Mouse (Mus musculus): ENCODE data around the gene Olfr1188. TPM values are rescaled to one million over a fixed set of nuclear protein-coding genes. Genes with fewer than 3 reads are reported as not detected.
"Not testable (repeated sequence)": the region's sequence is repeated elsewhere in the genome, so short reads cannot be mapped to it uniquely, and the experiment has no call there.

The Olfr1188 gene
- not detected in 2 replicates for polyA plus RNA-seq (2015; fragmentation: Nextera tagmentation; extraction: Ambion mirVana)

DNA sequence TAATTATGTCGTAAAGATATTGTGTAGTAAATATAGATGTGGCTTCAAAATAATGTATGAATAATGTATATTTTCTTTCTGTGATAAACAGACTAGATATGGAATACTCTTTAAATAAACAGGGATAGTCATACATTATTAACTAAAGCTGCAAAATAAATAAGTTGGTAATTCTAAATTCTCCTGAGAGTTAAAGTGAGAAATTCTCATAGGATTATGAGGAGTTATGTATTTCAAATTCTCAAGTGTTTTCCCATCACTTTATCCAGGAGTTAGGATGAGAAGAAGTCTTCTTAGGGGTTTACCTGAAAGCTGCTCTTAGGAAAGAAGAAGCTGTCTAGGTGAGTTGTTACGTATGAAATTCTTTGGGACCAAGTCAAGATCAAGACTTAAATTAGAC lies at the start of gene Olfr1188:
Gene Olfr1188, plus strand, starts transcription at position 301 of the 400 bp plus-strand sequence.
- no peak for ATAC-seq (replicated peaks; ENCODE audit: low FRiP score)
- H3K27me3 ChIP-seq, result no peaks in the 10 kb centered on the region
- H3K4me3 ChIP-seq (replicated peaks), result no peak within 1 kb of the TSS
- H3K4me2 ChIP-seq, result no peak within 1 kb of the TSS
- H3K4me1 ChIP-seq, result no peaks in the 10 kb centered on the region
- no peak within 1 kb of the TSS for H3K27ac ChIP-seq
- no peaks in the 10 kb centered on the region for H3K36me3 ChIP-seq
- no peaks in the 10 kb centered on the region for H3K9me3 ChIP-seq (replicated peaks)
- WGBS, result 91% methylated on average over 2 of the region's 2 CpGs
- no peak within 1 kb of the TSS for H3K9ac ChIP-seq

- no peak within 1 kb of the TSS for H3K4me3 ChIP-seq (replicated peaks)
- no peaks in the 10 kb centered on the region for H3K4me1 ChIP-seq
- no peak for ATAC-seq (replicated peaks; ENCODE audit: low FRiP score)
- no peaks in the 10 kb centered on the region for H3K27me3 ChIP-seq
- no peaks in the 10 kb centered on the region for H3K9me3 ChIP-seq (replicated peaks)
- no peak within 1 kb of the TSS for H3K9ac ChIP-seq
- no peaks in the 10 kb centered on the region for H3K36me3 ChIP-seq
- no peak within 1 kb of the TSS for H3K4me2 ChIP-seq
- H3K27ac ChIP-seq, result no peak within 1 kb of the TSS
- 75% methylated on average over 2 of the region's 2 CpGs for WGBS
Measured at GRCm38 (mm10) chr2:88518251-88518650, 38.5 kb upstream of the Olfr1188 start, which contains the start of gene Olfr1186. Olfr1186 (plus strand) TSS chr2:88518551.

GRCm38 (mm10) chr2:88525720-88526119 lies 31.0 kb upstream of the Olfr1188 start:
- H3K4me2 ChIP-seq, result no peak overlapping the region
- no peak overlapping the region for H3K27ac ChIP-seq
- no peaks in the 10 kb centered on the region for H3K27me3 ChIP-seq
- ATAC-seq (replicated peaks; ENCODE audit: low FRiP score), result no peak
- no peak overlapping the region for H3K9ac ChIP-seq
- H3K9me3 ChIP-seq (replicated peaks), result no peaks in the 10 kb centered on the region
- no peaks in the 10 kb centered on the region for H3K36me3 ChIP-seq
- no peaks in the 10 kb centered on the region for H3K4me1 ChIP-seq
- WGBS, result 69% methylated on average over 3 of the region's 3 CpGs
- H3K4me3 ChIP-seq (replicated peaks), result no peak overlapping the region

GRCm38 (mm10) chr2:88572696-88573095 lies 16.0 kb downstream of the Olfr1188 start:
- not testable (repeated sequence) for H3K4me3 ChIP-seq (replicated peaks)

DNA sequence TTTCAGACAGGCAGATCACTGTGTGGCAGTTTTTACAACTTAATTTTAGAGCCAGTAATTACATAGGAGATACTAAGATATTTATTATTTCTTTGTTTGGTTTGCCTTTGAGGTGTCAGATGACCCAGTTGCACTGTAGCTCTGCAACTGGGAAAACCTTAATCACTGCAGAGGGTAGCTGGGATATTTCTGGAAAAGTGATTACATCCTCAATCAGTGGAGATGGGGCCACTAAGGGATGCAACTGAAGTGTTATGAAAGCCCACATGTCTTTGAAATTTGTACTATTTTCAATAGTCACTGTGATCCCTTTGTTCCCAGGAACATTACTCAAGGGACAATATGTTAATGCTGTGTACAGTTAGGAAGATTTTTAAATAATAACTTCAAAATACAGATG lies 29.4 kb downstream of the Olfr1188 start, which contains the start of gene Olfr1189:
Gene Olfr1189, plus strand, starts transcription at position 301 of the 400 bp plus-strand sequence.
- H3K27me3 ChIP-seq, result no peaks in the 10 kb centered on the region
- no peak for ATAC-seq (replicated peaks; ENCODE audit: low FRiP score)
- H3K4me3 ChIP-seq (replicated peaks), result no peak within 1 kb of the TSS
- H3K4me2 ChIP-seq, result no peak within 1 kb of the TSS
- H3K27ac ChIP-seq, result no peak within 1 kb of the TSS
- H3K36me3 ChIP-seq, result no peaks in the 10 kb centered on the region
- no peaks in the 10 kb centered on the region for H3K9me3 ChIP-seq (replicated peaks)
- H3K4me1 ChIP-seq, result no peaks in the 10 kb centered on the region
- no peak within 1 kb of the TSS for H3K9ac ChIP-seq

More at GRCm38 (mm10) chr2:88572696-88573095, 16.0 kb downstream of the Olfr1188 start:
- H3K9me3 ChIP-seq (replicated peaks); H3K4me2 ChIP-seq; H3K4me1 ChIP-seq; H3K27me3 ChIP-seq; H3K36me3 ChIP-seq; ATAC-seq (replicated peaks; ENCODE audit: low FRiP score); H3K27ac ChIP-seq; H3K9ac ChIP-seq: not testable (repeated sequence)
- 89% methylated on average over 12 of the region's 12 CpGs for WGBS

Other genes starting within 250 kb of the Olfr1188 start
- not detected in 2 replicates for gene Olfr1174-ps, start 241.8 kb upstream of the Olfr1188 start, polyA plus RNA-seq (2015; fragmentation: Nextera tagmentation; extraction: Ambion mirVana)
- gene Olfr1175-ps, start 229.7 kb upstream of the Olfr1188 start, polyA plus RNA-seq (2015; fragmentation: Nextera tagmentation; extraction: Ambion mirVana), result not detected in 2 replicates
- gene Olfr1176, start 220.2 kb upstream of the Olfr1188 start, polyA plus RNA-seq (2015; fragmentation: Nextera tagmentation; extraction: Ambion mirVana), result not detected in 2 replicates
- gene Olfr1177-ps, start 210.4 kb upstream of the Olfr1188 start, polyA plus RNA-seq (2015; fragmentation: Nextera tagmentation; extraction: Ambion mirVana), result not detected in 2 replicates
- gene Olfr1178, start 169.9 kb upstream of the Olfr1188 start, polyA plus RNA-seq (2015; fragmentation: Nextera tagmentation; extraction: Ambion mirVana), result not detected in 2 replicates
- gene Olfr1179, start 150.5 kb upstream of the Olfr1188 start, polyA plus RNA-seq (2015; fragmentation: Nextera tagmentation; extraction: Ambion mirVana), result not detected in 2 replicates
- gene Olfr1180, start 137.8 kb upstream of the Olfr1188 start, polyA plus RNA-seq (2015; fragmentation: Nextera tagmentation; extraction: Ambion mirVana), result not detected in 2 replicates
- gene Olfr1181, start 130.8 kb upstream of the Olfr1188 start, polyA plus RNA-seq (2015; fragmentation: Nextera tagmentation; extraction: Ambion mirVana), result not detected in 2 replicates
- gene Gm13757, start 107.8 kb upstream of the Olfr1188 start, polyA plus RNA-seq (2015; fragmentation: Nextera tagmentation; extraction: Ambion mirVana), result not detected in 2 replicates
- not detected in 2 replicates for gene Olfr1183, start 102.1 kb upstream of the Olfr1188 start, polyA plus RNA-seq (2015; fragmentation: Nextera tagmentation; extraction: Ambion mirVana)
- gene Olfr1184, start 73.3 kb upstream of the Olfr1188 start, polyA plus RNA-seq (2015; fragmentation: Nextera tagmentation; extraction: Ambion mirVana), result not detected in 2 replicates
- not detected in 2 replicates for gene Olfr1185-ps1, start 63.6 kb upstream of the Olfr1188 start, polyA plus RNA-seq (2015; fragmentation: Nextera tagmentation; extraction: Ambion mirVana)
- not detected in 2 replicates for gene Olfr1186, start 38.4 kb upstream of the Olfr1188 start, polyA plus RNA-seq (2015; fragmentation: Nextera tagmentation; extraction: Ambion mirVana)
- gene Olfr1189, start 29.5 kb downstream of the Olfr1188 start, polyA plus RNA-seq (2015; fragmentation: Nextera tagmentation; extraction: Ambion mirVana), result not detected in 2 replicates
- gene Olfr1191-ps1, start 83.6 kb downstream of the Olfr1188 start, polyA plus RNA-seq (2015; fragmentation: Nextera tagmentation; extraction: Ambion mirVana), result not detected in 2 replicates
- not detected in 2 replicates for gene Olfr1192-ps1, start 91.6 kb downstream of the Olfr1188 start, polyA plus RNA-seq (2015; fragmentation: Nextera tagmentation; extraction: Ambion mirVana)
- not detected in 2 replicates for gene Olfr1193, start 118.7 kb downstream of the Olfr1188 start, polyA plus RNA-seq (2015; fragmentation: Nextera tagmentation; extraction: Ambion mirVana)
- gene Olfr1195, start 132.3 kb downstream of the Olfr1188 start, polyA plus RNA-seq (2015; fragmentation: Nextera tagmentation; extraction: Ambion mirVana), result not detected in 2 replicates
- gene Olfr1196, start 147.7 kb downstream of the Olfr1188 start, polyA plus RNA-seq (2015; fragmentation: Nextera tagmentation; extraction: Ambion mirVana), result not detected in 2 replicates
- not detected in 2 replicates for gene Olfr1197, start 175.4 kb downstream of the Olfr1188 start, polyA plus RNA-seq (2015; fragmentation: Nextera tagmentation; extraction: Ambion mirVana)
- gene Olfr1198, start 194.4 kb downstream of the Olfr1188 start, polyA plus RNA-seq (2015; fragmentation: Nextera tagmentation; extraction: Ambion mirVana), result not detected in 2 replicates
- not detected in 2 replicates for gene Olfr1199, start 203.5 kb downstream of the Olfr1188 start, polyA plus RNA-seq (2015; fragmentation: Nextera tagmentation; extraction: Ambion mirVana)
- not detected in 2 replicates for gene Olfr1200, start 213.6 kb downstream of the Olfr1188 start, polyA plus RNA-seq (2015; fragmentation: Nextera tagmentation; extraction: Ambion mirVana)
- gene Olfr1201, start 236.1 kb downstream of the Olfr1188 start, polyA plus RNA-seq (2015; fragmentation: Nextera tagmentation; extraction: Ambion mirVana), result not detected in 2 replicates

All from kidney, embryonic 15.5 days (tissue).